Mouse (Mus musculus) erythroblast, embryonic 14.5 days (primary cell): ENCODE measurements around the gene Krt83. TPM values are rescaled to one million over a fixed set of nuclear protein-coding genes. Genes with fewer than 3 reads are reported as not detected.

Source experiments
- H3K27me3 ChIP-seq: 2 replicates; pipeline ENCODE4 v1.6.1; 2012; ENCODE audit warnings: inconsistent platforms; ENCODE audit not compliant: control insufficient read depth
- H3K36me3 ChIP-seq: 2 replicates; pipeline ENCODE4 v1.6.1; 2012; ENCODE audit warnings: mild to moderate bottlenecking, inconsistent platforms; ENCODE audit not compliant: control insufficient read depth
- H3K4me1 ChIP-seq: 2 replicates; pipeline ENCODE4 v1.6.1; 2012; ENCODE audit warnings: inconsistent platforms; ENCODE audit not compliant: control insufficient read depth
- H3K4me3 ChIP-seq: replicated peaks from 2 replicates; pipeline ENCODE3; 2012; ENCODE audit warnings: moderate library complexity, mild to moderate bottlenecking, inconsistent platforms
- H3K9me3 ChIP-seq: 2 replicates; pipeline ENCODE4 v1.6.1; 2012; ENCODE audit warnings: low read length, inconsistent platforms, mixed read lengths; ENCODE audit not compliant: control insufficient read depth
- GATA1 ChIP-seq: IDR thresholded peaks from 2 replicates; pipeline ENCODE4 v1.6.1; 2012; ENCODE audit warnings: low read length, inconsistent platforms, mixed read lengths
- TAL1 ChIP-seq: IDR thresholded peaks from 3 replicates; pipeline ENCODE4 v1.6.1; 2012; ENCODE audit warnings: low read length, inconsistent platforms, mixed read lengths
- polyA plus RNA-seq: library from polyadenylated mRNA; stranded (reverse); fragments of >175 nt; gene quantifications from 2 replicates; pipeline ENCODE4 v1.2.3, GENCODE M21; 2012

Krt83 gene
- polyA plus RNA-seq, 1 experiment, result not detected

DNA sequence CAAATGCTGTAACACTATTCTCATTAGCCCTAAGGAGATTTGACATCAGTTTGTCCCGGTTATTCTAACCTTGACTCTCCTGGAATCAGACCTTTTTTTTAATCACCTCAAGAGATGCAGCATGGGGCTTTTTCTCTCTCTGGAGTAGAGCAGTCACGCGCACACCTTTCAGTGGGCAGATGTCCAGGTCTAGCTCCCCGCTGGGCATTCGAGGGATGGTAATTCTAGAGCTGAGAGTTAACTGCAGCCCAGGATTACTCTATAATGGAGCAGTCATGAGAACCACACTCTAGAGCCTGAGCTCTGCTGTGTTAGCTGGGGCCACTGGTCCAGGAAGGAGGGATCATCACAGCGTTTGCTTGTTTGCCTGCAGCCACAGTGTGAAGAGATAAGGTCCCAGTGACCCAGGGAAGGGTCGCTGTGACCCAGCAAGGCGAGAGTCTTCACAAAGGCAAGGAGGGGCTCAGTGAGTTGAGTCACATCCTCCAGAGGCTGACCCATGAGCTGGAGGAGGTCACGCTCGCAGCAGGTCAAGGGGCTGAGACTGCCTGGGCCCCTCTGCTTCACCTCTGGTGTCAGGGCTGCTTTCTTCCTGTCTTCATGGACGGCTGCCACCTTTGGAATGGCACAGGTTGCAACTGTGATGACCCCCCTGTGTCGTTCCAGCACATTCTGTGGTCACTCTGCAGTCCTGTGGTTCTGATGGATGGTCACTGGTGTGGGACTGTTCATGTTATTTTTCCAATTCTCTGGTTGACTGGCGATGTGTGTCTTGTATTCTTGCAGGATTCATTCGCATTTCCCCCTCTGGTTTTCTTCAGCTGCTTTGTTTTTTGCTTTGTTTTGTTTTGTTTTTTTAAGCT, 15.8 kb upstream of the Krt83 start:
- Histone ChIP-seq H3K27me3 (no peaks in the 10 kb centered on the region), H3K4me3 (no peak overlapping the region), H3K36me3 (no peaks in the 10 kb centered on the region), H3K4me1 (no peaks in the 10 kb centered on the region), H3K9me3 (no peaks in the 10 kb centered on the region)
- TF ChIP-seq GATA1 (no peak), TAL1 (no peak)

DNA sequence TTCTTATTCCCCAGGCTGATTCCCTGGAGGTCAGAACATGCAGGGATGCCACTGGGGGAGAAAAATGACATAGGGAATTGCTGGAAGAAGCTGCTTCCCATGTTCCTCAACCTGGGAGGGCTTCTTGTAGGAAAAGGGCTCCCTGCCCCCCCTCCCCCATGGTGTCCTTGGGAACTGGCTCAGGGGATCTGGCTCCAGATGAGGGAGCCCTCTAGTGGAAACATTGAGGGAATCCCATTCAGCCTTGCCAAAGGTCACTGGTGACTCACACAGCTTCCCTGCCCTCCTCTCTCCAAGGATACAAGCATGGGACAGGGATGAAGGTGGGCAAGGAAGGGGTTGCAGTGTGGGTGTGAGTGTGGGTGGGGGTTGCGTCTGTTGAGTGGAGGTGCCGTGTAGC, 5.9 kb upstream of the Krt83 start:
- Histone ChIP-seq H3K27me3 (no peaks in the 10 kb centered on the region), H3K9me3 (no peaks in the 10 kb centered on the region), H3K36me3 (no peaks in the 10 kb centered on the region), H3K4me1 (no peaks in the 10 kb centered on the region), H3K4me3 (no peak overlapping the region)
- TF ChIP-seq GATA1, result no peak
- no peak for TF ChIP-seq TAL1

DNA sequence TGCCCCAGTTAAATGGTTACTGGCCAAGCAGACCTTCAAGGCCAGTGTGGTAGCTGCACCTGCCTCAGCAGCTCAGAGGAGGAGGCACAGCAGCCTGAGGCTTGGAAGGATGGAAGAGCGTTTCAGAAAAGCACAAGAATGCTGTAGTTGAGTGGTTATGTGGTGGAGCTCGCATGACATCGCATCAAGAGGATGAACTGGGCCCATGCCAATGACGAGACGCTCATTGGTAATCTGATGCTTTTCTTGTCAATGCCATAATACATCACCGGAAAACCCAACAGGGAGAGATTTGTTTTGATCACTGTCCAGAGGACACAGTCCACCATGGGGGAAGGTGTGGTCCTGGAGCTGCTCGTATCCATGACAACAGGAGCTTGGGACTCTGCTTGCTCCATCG, 4.0 kb upstream of the Krt83 start:
- TF ChIP-seq GATA1 (no peak), TAL1 (no peak)
- Histone ChIP-seq H3K36me3 (no peaks in the 10 kb centered on the region), H3K4me1 (no peaks in the 10 kb centered on the region), H3K9me3 (no peaks in the 10 kb centered on the region), H3K4me3 (no peak overlapping the region), H3K27me3 (no peaks in the 10 kb centered on the region)

DNA sequence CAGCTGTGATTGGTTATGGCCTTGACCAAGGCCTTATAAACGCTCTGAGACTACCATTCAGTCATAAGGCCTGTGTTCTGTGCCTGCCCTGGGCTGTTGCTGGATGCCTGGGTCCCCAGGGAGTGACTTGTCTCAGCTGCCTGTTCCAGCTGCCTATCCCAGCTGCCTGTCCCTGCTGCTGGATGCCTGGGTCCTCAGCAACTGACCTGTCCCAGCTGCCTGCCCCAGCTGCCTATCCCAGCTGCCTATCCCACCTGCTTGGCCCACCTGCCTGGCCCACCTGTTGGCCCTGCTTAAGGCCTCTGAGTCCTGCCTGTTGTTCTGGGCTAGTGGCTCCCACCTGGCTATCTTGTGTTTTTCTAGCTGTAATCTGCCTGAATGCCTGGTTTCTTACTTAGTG, 2.9 kb upstream of the Krt83 start:
- H3K36me3 ChIP-seq, result no peaks in the 10 kb centered on the region
- no peaks in the 10 kb centered on the region for H3K9me3 ChIP-seq
- TF ChIP-seq GATA1, result no peak
- no peak for TF ChIP-seq TAL1
- H3K27me3 ChIP-seq, result no peaks in the 10 kb centered on the region
- no peak overlapping the region for H3K4me3 ChIP-seq
- no peaks in the 10 kb centered on the region for H3K4me1 ChIP-seq

DNA sequence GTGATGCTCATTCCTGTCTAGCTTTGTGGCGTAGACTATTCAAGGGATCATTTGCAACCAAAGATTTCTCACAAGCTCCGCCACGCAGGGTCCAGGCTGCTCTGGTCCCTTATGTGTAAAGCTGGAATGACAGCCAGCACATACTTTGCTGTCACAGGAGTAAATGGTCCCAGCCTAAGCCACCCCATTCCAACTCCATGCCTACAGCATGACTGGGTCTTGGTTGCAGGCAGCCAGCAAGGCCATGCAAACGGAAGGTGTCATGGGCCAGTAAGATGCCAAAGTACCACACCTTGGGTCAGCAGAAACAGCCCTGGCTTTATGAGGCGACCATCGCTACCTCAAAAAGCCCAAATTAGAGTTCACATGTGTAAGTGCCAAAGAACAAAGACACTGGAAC, 2.4 kb upstream of the Krt83 start:
- no peaks in the 10 kb centered on the region for H3K27me3 ChIP-seq
- H3K4me1 ChIP-seq, result no peaks in the 10 kb centered on the region
- no peak for TF ChIP-seq GATA1
- no peak for TF ChIP-seq TAL1
- no peak overlapping the region for H3K4me3 ChIP-seq
- no peaks in the 10 kb centered on the region for H3K36me3 ChIP-seq
- H3K9me3 ChIP-seq, result no peaks in the 10 kb centered on the region

DNA sequence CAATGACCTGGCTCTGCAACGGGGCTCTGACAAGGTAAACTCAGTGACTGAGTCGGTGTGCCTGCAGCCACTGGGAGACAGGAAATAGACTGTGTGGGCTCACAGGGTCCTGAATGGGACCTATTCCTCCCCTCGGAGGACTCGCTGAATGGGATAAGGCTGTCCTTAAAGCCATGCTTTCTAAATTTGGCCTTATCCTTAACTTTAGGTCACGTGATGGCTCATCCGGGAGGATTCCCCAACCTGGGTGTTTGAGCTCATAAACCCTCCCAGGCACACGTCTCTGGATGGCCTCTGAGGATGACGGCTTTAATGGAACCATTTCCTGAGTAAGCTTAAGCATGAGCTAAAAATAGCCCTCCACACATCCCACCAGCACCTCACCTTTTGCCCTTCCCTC, 1.4 kb upstream of the Krt83 start:
- no peak overlapping the region for H3K4me3 ChIP-seq
- no peaks in the 10 kb centered on the region for H3K36me3 ChIP-seq
- H3K9me3 ChIP-seq, result no peaks in the 10 kb centered on the region
- no peaks in the 10 kb centered on the region for H3K27me3 ChIP-seq
- no peaks in the 10 kb centered on the region for H3K4me1 ChIP-seq
- TF ChIP-seq TAL1 (no peak), GATA1 (no peak)

DNA sequence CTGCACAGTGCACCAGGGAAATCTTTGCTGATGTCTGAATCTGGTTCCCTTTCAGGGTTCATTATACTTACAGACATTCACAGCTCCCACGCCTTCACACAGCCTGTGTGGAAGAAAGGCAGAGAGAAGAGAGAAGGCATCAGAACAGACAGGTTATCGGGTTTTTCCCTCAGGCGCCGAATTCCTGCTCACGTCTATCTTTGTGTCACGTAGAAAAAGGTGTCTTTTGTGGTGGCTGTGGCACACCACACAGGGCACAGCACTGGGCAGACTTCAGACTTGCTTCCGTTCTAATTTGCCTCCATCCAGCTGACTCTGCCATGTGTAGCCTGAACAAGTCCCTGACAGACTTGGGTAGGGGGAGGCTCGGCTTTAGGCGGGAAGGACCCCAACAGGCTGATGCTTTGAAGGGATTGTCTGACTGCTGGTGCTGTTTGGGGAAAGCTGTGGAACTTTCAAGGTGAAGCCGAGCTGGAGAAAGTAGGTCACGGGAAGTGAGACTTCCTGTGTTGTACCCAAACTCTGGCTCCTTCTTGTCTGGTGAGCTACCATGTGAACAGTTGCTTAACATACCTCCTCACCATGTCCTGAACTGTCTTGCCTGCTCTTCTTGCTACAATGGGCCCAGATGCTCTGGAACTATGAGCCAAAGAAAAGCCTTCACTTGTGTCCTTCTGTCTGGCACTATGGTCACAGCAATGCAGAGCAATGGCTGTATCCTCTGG, 5.2 kb downstream of the Krt83 start:
- TF ChIP-seq TAL1 (no peak), GATA1 (no peak)
- Histone ChIP-seq H3K4me1 (no peaks in the 10 kb centered on the region), H3K4me3 (no peak overlapping the region), H3K27me3 (no peaks in the 10 kb centered on the region), H3K36me3 (no peaks in the 10 kb centered on the region), H3K9me3 (no peaks in the 10 kb centered on the region)

DNA sequence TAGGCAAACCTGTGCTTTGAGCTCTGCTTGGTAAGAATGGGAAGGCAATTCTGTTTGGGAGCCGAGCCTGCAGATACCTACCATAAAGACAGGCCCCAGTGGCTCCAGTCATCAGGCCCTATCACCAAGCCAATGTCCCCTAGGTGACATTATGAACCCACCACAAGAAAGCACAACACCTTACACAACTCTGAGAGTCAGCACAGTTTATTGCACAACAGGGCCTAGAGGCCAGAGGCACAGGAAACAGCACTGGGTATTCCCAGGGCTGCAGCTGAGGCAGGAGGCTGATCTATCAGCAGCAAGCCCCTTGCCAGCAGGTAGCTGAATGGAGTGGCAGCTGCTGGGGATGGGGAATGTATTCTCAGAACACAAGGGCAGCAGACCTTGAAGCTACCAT, 6.4 kb downstream of the Krt83 start:
- no peaks in the 10 kb centered on the region for H3K9me3 ChIP-seq
- TF ChIP-seq GATA1 (no peak), TAL1 (no peak)
- H3K27me3 ChIP-seq, result no peaks in the 10 kb centered on the region
- H3K36me3 ChIP-seq, result no peaks in the 10 kb centered on the region
- no peak overlapping the region for H3K4me3 ChIP-seq
- no peaks in the 10 kb centered on the region for H3K4me1 ChIP-seq

DNA sequence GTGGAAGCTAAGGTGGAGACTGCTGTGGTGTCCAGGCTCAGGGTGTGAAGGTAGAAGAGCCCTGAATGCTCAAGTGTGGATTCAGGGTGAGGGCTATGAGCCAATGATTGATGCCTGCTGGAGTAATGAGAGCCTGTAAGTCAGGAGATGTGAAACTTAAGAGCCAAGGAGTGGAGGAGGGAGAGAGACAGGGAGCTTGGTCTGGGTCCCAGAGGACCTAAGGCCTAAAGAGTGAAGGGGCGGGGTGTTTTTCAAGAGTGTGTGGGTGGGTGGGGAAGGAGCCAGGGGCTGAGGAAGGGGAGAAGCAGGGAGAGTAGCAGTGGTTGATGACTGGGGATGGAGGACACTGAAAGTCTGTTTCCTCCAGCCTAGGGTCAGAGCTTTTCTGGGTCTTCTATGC, 7.7 kb downstream of the Krt83 start:
- no peak overlapping the region for H3K4me3 ChIP-seq
- peaks cover 6% of the 10 kb centered on the region for H3K27me3 ChIP-seq
- no peaks in the 10 kb centered on the region for H3K9me3 ChIP-seq
- TF ChIP-seq GATA1, result no peak
- TF ChIP-seq TAL1, result no peak
- H3K36me3 ChIP-seq, result no peaks in the 10 kb centered on the region
- no peaks in the 10 kb centered on the region for H3K4me1 ChIP-seq
